ENCODE assay signal across 10 mouse cellular contexts in genomic region chr12:85571312-85571711, GRCm38 (mm10). TPM values are rescaled to one million over a fixed set of nuclear protein-coding genes. Genes with fewer than 3 reads are reported as not detected.
A peak's percentile ranks its signal among the peaks of the same experiment; 100 is the strongest.
DNase-seq lines count a peak whose midpoint lies in the region; ATAC-seq and TF ChIP-seq lines count a peak whose summit lies in the region.
"Had no signal": no experiment of that assay in that cellular context is flagged by ENCODE, and none has a peak within 500 bp of the region (broad histone marks: within the 10 kb centered on the region; RNA-seq: fewer than 3 reads in every experiment).

No protein-coding gene starts in this region.

- H3K4me3 ChIP-seq in small intestine, adult 2 months (ENCODE audit: low read depth, low read length): no peak overlapping the region
- H3K4me3 ChIP-seq: lung, embryonic 15.5 days had no signal

- no peak for TF ChIP-seq CTCF in small intestine, adult 2 months (IDR thresholded peaks at IDR 0.05; ENCODE audit: extremely low read depth, insufficient read length, insufficient replicate concordance, low read depth, low read length)

- H3K27ac ChIP-seq in small intestine, adult 2 months (ENCODE audit: insufficient read depth, low read depth, low read length): 0 out of 2 replicates have a peak overlapping the region, but pooled peaks have one; percentile 21
- H3K27ac ChIP-seq: lung, embryonic 15.5 days had no signal

- TF ChIP-seq POLR2A in small intestine, adult 2 months (IDR thresholded peaks at IDR 0.05; ENCODE audit: low read depth, low read length): no peak

- H3K36me3 ChIP-seq in small intestine, adult 2 months (ENCODE audit: control insufficient read depth, insufficient read depth, low read length): no peaks in the 10 kb centered on the region
- H3K36me3 ChIP-seq: embryonic facial prominence, embryonic 13.5 days; lung, embryonic 15.5 days had no signal

- ATAC-seq in CD4-positive, CD25-positive, alpha-beta regulatory T cell, adult 4 months: no peak

- DNase-seq in CD4-positive, CD25-positive, alpha-beta regulatory T cell, adult 2 months (ENCODE audit: low read depth, low spot score): peak; percentile 24
- peak; percentile 35 for DNase-seq in urinary bladder, postnatal 14 days (ENCODE audit: low spot score)
- no peak for DNase-seq in urinary bladder, adult 2 months (ENCODE audit: low spot score)
- peak; percentile 49 to 63 for DNase-seq in gastrocnemius, postnatal 36 days
- DNase-seq in left cerebral cortex, postnatal 10 days (ENCODE audit: extremely low spot score in 1 of 2, low spot score in 2 of 2): peak; percentile 43 to 59
- no peak for DNase-seq in spleen, adult 18-20 months

- intact Hi-C loops in gastrocnemius, postnatal 36 days (cut with DNase I): no loop called here
- intact Hi-C loops in left cerebral cortex, postnatal 10 days (cut with DNase I): no loop called here

- peaks cover 21% of the 10 kb centered on the region for H3K4me1 ChIP-seq in small intestine, adult 2 months (ENCODE audit: control insufficient read depth, insufficient read depth, insufficient read length, low read length)

- WGBS in small intestine, adult 2 months: 61% methylated on average over 11 of the region's 11 CpGs

- H3K27me3 ChIP-seq in small intestine, adult 2 months (ENCODE audit: control insufficient read depth, insufficient read depth, low read length): no peaks in the 10 kb centered on the region
- H3K27me3 ChIP-seq: embryonic facial prominence, embryonic 13.5 days; lung, embryonic 15.5 days had no signal

RNA-seq across cellular contexts. Expression of gene Jdp2, which starts 27.5 kb away (rescaled TPM):
- under 1 TPM in 1 of 2 experiments, not detected in 1; 0.20 TPM for polyA plus RNA-seq in CD4-positive, CD25-positive, alpha-beta regulatory T cell, adult 4 months (2017; shearing (Covaris generic))
- 20.3 and 27.1 TPM in 2 replicates for polyA plus RNA-seq in urinary bladder, adult 2 months (2012; rRNA removed)
- 1 to 10 TPM; 4.6 to 4.9 TPM for total RNA-seq in gastrocnemius, postnatal 36 days (2021)
- 10 to 100 TPM; 28.2 to 39.7 TPM for total RNA-seq in left cerebral cortex, postnatal 10 days (2021)
- polyA plus RNA-seq in small intestine, adult 2 months (2012; rRNA removed): 2.8 and 8.2 TPM in 2 replicates

Comparison
In these comparisons a context has a peak if more than half of its experiments do, and no peak if none do; other contexts are left out.
1. DNase-seq: peak in CD4-positive, CD25-positive, alpha-beta regulatory T cell, adult 2 months (single experiment), urinary bladder, postnatal 14 days (single experiment), gastrocnemius, postnatal 36 days (2 of 2) and left cerebral cortex, postnatal 10 days (2 of 2); none in urinary bladder, adult 2 months (single experiment) and spleen, adult 18-20 months (0 of 2).